Mouse (Mus musculus) lung, postnatal 25 days (tissue): ENCODE results near the gene Akap1.
A peak's percentile ranks its signal among the peaks of the same experiment; 100 is the strongest.

Experiments used
- DNase-seq: peaks from one replicate; pipeline ENCODE4 v3.0.0; 2022; ENCODE audit warnings: low spot score

Gene Akap1

DNA sequence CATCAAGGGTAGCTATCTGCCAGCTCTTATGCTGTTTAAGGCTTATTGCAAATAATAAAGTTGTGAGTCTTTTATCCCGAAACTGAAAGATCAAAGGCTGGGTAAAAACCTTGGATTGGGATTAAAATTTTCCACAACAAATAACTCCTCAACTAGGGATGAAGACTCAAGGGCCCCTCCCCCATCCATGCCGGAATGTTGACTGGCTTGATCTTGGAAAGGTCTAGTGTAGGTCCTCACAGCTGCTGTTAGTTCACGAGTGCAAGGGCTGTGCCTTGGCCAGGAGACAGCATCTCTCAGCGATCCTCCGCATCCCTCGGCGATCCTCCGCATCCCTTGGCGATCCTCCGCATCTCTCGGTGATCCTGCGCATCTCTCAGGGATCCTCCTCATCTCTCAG, 13.6 kb upstream of the Akap1 start:
- DNase-seq, result no peak

DNA sequence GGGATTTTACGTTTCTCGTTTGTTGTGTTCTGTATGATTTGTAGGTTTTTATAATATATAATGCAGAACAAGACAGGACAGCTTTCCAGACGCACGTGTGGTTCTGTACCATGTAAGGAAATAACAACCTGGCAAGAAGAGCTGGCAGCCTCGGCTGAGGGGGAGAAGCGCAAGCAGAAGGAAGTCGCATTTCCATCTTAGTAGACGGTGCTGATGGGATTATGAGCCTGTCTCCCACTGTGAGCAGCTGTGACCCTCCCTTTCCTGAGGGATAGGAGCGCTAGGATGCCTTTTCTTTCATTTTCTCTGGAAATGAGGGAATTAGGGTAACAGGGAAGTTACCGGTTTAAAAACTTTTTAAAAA, 9.3 kb upstream of the Akap1 start:
- no peak for DNase-seq

DNA sequence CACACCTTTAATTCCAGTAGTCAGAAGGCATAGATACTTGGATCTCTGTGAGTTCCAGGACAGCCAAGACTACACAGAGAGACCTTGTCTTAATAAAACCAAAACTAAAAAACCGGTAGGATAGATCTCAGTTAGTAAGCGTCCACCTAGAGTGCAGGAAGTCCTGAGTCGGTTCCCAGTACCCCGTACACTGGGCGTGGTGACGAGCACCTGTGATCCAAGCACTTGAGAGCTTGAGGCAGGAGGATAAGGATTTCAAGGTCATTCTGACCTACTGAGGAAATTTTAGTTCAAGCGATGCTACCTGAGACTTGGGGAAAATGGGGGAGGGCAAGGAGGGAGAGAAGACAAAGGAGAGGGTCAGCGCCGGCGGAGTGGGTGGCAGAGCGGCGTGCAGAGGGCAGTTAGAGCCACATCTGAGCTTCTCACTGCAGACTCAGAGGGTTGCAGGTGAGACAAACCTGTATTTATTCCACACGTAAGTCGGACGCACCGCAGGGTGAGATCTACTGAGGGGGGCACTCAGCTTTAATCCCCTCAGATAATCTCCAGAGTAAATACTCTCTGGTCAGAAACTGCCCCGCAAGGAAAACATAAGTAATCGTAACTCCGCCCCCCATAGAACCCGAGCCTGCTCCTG, 8.8 kb upstream of the Akap1 start:
- no peak for DNase-seq

DNA sequence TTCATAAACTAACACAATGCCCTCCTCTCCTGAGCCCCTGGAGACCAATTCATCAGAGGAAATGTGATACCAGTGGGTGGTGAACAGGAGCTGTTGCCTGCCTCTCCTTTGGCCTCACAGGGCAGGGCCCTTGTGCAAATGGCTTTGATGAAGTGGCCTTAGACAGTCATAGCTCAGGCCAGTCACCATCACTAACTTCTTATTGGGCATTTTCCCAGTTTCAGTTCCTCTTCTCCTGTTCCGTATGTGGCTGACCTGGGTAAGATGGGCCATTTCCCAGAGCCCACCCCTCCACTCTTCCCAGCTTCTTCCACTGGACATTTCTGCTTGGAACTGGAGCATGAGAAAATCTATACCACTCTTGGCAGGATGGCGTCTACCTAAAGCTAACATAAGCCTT, 5.1 kb upstream of the Akap1 start:
- no peak for DNase-seq

DNA sequence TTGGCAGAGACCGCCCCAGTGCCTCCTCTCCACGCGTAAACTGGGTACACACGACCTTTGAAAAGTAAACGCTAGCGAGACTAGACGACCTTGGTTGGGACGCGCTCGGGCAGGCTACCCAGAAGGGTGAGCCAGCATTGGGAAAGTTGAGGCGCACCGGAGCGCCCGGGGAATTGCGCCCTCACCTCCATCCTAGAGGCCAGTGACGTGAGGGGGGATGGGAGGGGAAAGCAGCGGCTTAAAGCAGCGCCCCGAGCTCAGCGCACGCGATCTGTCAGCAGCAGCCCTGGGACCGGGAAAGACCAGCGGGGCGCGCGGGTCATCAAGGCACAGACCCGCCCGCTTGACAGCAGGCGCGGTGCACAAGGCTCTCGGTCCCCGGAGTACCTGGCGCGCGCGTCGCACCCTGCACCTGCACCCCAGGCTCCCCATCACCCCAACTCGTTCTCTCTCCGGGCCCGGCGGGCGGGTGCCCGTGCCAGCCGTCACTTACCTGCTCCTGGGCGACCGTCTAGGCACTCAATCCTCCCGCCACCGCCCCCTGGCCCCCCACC, 405 bp downstream of the Akap1 start:
- DNase-seq, result peak; percentile 48

DNA sequence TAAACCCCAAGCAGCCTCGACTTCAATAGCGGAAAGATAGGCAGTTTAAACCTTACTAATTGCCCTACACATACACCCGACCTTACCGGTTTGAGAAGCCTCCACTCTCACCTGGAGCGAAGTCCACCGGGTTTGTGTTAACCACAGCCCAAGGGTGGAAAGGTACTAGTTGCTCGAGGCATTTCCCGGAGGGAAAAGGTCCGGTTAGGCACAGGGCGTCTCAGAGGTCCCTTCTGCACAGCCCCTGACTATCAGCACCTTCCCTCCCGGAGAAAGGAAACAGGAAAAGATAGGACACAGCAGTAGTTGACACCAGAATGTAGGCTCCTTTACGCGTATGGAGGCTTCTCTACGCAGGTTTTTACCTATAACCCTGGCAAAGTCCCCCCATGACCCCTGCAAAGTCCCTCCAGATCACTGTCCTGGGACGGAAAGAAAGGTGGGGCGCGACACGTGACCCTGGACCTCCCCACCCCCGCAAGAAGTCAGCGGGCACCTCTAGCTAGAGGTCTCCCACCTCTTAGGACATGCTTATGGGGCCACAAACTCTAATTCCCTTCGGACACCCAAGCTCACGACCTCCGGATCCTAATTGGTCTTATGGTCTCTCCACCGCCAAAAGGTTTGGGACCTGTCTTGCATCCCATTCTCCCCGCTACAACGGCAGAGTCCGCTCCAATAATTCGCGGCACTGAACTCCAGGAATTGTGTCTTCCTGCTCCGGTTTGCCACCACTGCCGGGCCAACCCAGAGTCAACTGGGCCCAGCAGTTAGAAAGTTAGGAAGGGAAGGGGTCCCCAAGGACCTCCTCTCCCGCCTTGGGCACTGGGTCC, 1.1 kb downstream of the Akap1 start:
- no peak for DNase-seq

DNA sequence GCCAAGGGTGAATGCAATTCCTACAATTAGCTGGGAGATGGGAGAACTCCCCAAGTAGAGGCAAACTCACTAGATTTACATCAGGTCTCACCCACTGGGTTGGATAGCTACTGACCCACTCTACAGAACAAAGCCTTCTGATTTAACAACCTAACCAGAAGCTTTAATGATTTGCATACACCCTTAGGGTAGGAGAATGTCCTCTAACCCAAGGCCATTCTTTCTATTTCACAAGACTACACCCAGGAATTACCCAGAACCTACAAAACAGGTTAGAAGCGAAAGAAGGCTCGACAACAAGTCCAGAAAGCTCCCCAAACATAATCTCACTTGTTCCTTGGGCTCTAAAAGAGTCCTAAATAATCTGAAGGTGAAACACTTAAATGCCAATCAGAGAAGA, 2.0 kb downstream of the Akap1 start:
- DNase-seq, result no peak

DNA sequence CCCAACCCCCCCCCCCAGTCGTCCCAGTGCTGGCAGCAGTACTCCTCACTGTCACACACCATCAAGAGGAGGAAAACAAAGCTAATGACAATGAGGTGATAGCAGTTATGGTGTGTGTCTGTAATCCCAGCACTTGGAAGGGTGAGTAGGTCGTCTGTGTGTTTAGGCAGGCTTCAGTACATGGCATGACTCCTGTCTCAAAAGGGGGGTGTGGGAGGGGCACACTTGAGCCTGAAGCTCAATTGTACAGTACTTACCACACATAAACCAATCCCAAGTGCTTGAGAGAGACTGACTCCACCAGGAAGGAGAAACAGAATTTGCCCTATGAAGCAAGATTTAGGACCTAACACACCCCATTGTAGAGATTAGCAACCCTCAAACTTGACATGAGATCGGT, 3.3 kb downstream of the Akap1 start:
- peak; percentile 18 for DNase-seq

DNA sequence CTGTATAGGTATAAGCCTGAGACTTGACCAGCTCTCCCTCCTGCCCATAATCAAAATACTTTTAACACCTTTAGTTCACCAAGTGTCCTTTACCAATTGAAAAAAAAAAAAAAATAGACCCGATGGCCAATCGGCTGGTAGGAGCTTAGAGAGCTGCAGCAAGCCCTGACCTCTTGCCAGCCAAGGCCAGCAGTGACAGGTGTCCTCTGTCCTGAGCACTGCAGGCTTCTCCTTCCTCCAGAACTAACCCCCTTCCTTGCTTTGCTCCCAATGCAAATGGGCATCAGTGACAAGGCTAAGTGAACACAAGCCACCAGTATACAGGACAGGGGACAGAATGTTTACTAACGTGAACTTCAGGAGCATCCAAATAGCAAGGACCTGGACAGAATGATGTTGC, 3.7 kb downstream of the Akap1 start:
- DNase-seq, result no peak

DNA sequence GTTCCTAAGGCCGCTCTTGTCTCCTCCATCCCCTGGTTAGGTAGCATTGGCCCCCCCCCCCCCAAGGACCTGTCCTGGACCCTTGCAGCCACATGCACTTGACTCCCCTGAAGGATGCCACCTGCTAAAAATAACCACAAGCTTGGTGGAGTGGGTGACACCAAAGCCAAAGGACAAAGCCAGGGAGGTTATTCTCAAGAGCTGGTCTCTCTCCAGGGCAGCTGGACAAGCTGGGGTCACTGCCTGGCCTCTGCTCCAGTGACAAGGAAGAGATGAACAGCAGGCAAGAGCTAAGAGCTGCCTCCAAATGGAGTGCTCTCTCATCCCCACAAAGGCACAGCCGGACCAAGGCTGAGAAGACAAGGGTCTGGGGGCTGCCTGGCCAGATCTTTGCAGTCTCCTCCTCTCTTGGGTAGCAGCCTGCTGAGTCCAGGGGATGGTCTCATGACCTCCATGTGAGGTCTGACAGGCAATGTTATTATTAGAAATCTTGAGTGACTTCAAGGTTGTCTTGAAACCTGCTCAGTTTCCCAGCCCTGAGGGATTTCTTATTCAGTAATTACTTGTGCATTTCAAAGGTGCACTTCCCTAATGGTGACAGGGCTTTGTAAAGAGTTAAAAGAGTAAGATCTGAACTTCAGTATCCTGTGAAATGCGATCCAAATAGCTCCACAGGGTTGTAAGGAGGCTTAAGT, 6.9 kb downstream of the Akap1 start:
- DNase-seq, result no peak

DNA sequence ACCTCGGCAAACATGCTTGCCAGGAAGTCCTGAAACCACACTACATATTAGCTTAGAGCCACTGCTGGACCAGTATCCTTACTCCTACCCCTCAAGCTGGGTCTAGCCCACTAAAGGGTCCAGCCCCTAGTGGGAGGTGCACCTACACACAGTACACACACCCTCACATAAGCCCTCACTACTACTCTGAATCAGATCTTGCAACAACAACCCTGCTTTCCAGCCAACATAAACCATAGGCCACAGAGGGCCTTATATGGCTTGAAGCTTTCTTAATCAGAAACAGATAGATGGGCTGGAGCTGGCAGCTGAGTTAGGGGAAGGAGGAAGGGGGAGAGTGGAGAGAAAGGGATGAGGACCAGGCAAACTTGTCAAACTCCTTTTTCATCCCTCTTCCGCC, 8.0 kb downstream of the Akap1 start:
- no peak for DNase-seq

DNA sequence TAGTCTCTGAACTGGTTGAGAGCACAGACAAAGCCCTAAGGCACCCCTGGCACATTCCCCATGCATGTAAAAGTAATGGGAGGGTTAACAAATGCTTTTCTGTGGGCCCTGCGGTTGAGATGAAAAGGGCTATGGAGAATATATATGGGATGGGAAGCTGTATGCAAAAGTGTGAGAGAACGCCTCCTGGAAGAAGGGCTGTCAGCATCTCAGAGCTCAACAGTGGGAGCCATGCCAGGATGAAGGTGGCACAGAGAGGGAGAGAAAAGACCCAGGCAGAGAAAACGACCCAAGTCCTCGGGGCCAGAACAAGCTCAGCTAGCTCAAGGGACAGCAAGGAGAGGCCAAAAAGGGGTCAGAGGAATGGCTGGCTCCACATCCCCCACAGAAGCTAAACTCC, 8.6 kb downstream of the Akap1 start:
- no peak for DNase-seq

DNA sequence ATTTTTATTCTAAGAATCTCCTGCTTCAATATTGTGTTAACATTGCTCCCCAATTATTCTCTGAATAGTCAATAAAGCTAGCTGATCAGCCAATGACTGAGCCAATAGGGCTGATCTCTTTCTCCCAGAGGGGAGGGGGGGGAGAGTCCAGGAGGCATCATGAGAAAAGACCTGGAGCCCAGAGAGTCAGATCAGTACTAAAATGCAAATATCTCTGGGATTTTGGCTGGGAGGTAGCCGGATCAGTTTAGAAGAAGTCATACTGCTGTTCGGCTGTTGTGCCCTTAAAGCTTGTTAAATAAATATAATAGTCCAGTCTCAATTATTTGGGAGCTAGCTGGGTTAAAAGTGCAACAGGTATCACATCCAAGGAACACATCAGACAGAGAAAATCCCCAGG, 10.8 kb downstream of the Akap1 start:
- DNase-seq, result no peak

DNA sequence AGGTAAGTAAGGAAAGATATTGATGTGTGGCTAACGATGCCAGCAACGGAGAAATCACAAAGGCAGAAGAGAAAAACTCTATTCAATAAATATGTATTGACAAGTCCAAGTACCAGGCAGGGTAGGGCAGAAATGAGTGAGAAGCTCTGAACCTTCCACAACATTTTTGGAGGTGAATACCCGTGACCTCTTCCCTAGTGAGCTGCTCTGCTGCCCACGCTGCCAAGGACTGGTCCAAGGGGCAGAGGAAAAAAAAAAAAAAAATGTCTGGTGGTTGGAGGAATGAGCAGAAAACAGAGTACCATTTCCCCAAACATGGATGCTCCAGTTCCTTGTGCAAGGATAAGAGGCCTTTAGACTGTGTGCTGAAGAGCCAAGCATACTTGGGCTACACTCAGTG, 11.6 kb downstream of the Akap1 start:
- no peak for DNase-seq

DNA sequence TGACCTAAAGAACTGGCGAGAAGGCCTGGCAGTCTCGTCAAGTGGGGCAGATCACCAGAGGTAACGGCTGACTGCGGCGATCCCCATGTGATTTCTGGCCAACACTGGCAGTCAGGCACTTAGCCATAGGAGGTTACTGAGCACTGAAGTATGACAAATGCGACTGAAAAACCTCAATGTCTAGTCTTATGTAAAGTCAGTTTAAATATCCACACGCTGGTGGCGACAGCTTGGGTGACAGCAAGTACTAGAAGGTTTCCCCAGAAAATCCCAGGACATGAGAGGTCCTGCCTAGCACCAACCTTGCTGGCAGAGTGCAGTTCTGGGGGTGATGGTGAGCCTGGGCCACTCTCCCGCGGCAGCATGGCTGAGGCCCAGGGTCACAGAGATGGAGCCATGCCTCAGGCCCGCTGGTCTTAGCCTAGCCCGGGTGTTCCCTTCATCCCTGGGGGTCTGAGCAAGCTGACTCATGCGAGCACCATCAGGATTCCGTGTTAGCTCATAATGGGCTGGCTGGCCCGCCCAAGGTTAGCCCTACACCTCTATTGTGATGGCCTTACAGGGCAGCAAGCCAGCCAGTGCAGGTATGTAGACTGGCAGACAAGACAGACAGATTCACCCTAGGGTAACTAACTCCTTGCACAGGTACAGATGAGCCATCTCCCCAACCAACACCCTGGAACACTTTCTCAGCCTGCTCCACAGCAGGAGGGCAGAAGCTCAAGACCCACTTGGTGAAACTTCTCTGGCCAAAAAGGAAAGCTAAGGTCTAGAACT, 13.1 kb downstream of the Akap1 start:
- DNase-seq, result no peak

DNA sequence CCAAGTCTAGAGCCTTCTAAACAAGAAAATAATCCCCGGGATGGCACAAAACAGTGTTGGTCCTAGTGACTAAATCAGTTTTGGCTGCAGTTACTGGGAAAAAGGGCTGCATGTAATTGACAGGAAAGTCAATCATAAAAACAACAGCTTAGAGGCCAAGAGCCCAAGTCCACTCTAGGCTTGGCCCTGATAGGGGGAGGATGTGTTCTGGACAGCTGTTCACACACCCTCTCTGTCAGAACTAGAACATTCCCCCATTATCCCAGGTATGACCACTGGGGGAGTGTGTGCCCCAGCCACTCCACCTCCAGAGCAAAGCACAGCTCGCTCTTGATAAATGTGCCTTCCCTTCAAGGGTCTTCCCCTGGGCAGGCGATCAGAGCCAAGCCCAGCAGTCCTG, 14.7 kb downstream of the Akap1 start:
- no peak for DNase-seq

DNA sequence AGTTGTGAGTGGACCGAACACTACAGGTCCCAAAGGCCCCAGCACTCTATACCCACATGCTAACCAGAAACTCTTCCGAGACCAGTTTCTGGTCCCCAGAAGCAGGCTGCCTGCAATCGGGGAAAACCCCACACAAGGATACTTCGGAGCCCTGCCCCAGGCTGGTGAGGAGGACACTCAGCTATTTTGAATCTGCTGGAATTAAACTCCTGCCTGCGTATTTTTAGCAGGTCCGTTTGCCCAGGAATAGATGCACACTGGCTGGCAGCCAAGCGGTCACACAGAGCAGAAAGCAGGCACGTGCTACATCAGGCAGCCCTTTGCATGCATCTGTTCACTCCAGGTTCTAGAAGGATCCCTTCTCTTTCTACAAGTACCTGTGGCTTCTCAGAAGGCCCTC, 15.1 kb downstream of the Akap1 start:
- DNase-seq, result peak; percentile 24

DNA sequence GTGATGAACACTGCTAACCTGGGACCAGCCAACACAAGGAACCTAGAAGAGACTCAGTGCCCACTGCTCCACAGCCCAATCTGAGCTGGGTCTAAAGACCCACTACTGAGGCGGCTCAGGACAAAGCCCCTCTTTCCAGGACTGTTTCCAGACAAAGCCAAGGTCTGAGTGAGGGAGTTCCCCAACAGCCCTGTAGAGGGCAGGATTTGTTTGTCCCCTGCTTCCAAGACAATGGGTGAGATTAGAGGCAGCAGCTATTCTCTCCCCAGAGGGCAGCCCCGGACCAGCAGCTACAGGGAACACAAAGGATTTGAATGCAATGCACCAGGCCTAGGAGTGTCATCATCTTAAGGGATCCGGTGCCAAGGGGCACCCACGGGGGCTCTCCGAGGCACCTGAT, 15.8 kb downstream of the Akap1 start:
- DNase-seq, result peak; percentile 67

DNA sequence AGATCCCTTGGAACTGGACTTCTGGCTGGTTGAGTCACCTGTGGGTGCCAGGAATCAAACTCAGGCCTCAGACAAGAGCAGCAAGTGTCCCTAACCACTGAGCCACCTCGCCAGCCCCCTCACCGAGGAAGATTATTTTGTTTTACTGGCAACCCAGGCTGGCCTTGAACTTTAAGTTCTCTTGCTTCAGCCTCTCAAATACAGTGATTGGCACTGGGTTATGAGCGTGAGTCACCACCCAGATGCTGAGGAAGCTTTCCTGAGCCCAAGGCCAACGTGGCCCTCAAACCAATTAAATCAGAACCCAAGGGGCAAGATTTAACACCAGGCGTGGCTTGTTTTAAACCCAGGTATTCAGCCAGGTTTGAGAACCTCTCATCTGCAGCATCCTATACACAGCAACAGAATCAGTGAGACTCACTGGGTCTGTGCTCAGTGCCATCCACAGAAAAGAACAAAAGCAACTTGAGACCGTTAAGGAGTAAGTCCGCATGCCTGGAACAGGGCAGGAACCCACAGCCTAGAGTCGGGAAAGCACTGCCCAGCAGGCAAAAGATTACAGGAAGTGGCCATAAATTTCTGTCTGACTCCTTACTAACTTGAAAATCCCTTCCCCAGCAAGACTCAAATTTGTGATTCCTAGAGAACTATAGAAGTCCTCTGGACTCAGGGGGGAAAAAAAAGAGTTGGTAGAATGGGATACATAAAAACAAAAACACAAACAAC, 16.9 kb downstream of the Akap1 start:
- DNase-seq, result no peak

DNA sequence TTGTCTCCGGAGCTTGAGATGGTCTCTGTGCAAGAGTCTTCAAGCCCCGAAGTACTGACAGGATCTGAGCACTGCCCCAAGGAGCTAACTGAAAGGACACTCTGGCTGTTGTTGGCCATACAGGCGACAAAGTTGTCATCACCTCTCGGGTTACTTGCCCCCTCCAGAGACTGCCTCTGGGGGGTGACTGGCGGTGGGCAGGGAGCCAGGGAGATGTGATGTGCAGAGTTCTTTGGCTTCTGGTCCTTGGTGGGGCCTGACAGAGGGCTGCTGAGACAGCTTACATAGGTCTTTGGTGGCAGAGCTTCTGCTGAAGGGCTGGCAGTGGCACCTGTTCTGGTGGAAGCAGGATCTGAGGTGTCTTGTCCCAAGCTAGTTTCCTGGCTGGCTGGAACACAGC, 20.0 kb downstream of the Akap1 start:
- DNase-seq, result no peak

DNA sequence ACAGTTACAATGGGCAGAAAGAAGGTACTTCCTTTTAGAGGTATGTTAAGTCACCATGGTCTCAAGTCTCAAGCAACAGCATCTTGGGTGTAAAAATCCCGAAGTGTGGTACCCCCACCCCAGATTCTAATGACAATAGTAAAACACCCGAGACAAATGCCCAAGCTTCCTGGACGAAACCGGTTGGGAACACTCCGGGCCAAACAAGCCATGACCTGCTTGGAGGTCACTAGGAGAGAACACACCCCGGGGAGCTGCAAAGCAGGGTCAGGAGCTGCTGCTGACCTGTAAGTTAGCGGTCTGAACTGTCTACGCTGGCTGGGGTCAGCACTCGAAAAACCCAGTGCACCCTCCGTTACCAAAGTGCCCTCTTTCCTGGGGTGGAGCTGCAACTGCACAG, 21.1 kb downstream of the Akap1 start:
- DNase-seq, result no peak
